Mouse (Mus musculus) stomach, adult 2 months (tissue): ENCODE data around the gene Tmem150a. TPM values are rescaled to one million over a fixed set of nuclear protein-coding genes. Genes with fewer than 3 reads are reported as not detected.

Source experiments
- polyA plus RNA-seq: library from polyadenylated mRNA; depleted of rRNA; stranded (reverse); fragments of >200 nt; gene quantifications from 2 replicates; pipeline ENCODE4 v1.2.3, GENCODE M21; 2012; rRNA removed

Tmem150a gene
- polyA plus RNA-seq: 19.6 and 25.2 TPM in 2 replicates

GRCm38 (mm10) chr6:72355066-72355911 lies at the start of gene Tmem150a:
TSS of gene Tmem150a (plus strand) at chr6:72355447.

GRCm38 (mm10) chr6:72345074-72345567 lies 10.1 kb upstream of the Tmem150a start, which contains the start of gene Usp39:
TSS of gene Usp39 (minus strand) at chr6:72345184.

GRCm38 (mm10) chr6:72347166-72347941 lies 7.9 kb upstream of the Tmem150a start, which contains the start of gene 0610030E20Rik:
TSS of gene 0610030E20Rik (plus strand) at chr6:72347317.

GRCm38 (mm10) chr6:72366844-72367443 lies 11.7 kb downstream of the Tmem150a start, which contains the start of gene Rnf181:
TSS of gene Rnf181 (minus strand) at chr6:72366956.

DNA sequence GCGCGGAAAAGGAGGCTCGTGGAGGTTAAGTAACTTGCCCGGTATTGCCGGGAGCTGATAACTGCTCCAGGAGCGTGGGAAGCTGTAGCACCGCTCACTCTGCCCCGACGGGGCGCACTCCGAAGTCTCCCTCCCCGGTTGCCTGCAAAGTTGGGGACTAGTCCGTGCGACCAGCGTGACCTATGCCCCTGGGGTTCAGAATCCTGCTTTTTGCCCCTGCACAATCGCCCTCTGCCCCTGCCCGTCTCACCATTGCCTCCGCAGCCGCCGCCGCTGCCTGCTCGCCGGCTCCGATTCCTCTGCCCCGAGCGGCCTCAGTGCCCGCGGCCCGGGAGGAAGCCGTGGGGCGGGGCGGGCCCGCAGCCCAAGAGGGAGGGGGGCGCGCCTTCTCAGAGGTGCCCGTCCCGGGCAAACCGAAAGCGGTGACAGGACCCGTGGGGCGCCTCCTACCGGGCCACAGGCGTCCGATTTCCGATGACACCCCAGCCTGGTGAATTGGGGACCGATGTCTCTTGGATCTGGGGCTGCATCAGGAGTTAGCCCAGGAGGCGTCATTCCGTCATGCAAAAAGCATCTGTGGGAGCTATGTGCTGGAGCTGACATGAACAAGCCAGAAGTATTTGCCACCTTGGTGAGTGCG lies 25.0 kb downstream of the Tmem150a start, which contains the start of gene Vamp5:
Gene Vamp5, minus strand, starts transcription at position 338 of the 640 bp plus-strand sequence.

DNA sequence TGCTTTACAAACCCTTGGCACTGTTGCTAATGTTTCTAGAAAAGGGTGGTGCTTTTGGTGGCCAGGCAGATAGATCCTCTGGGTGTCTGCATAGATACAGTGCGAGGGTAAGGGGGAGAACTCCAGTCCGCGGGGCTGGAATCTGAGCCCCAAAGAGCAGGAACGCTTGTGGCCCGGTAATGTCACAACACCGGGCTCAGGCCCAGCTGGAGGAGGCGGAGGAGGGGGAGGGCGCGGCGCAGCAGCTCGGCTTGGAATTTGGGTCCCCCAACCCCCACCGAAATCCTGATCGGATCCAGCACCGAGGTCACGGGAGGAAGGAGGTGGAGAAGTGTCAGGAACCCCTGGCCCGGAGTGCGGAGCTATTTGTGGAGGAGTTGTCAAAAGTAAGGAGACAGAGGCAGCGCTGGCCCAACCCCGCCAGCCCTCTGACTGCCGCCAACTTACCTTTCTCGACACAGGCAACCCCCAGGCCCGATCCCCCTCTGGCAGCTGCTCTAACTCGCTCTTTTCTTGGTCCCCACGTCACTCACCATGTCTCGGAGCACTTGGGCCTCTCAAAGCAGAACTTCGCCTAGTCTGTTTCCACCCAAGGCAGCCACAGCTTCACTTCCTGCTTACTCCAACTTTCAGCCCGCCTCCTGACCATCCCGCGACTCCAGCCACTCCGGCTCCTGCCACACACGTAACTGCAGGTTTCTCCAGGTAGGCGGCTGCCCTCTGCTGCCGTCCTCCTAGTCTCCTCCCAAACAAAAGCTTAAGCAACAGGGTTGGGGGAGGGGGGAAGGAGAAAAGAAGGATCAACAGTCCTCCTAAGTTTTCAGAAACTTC lies 34.9 kb downstream of the Tmem150a start, which contains the start of gene Vamp8:
Gene Vamp8, minus strand, starts transcription at position 763 of the 831 bp plus-strand sequence.

Other genes starting within 250 kb of the Tmem150a start
- gene Atoh8, start 119.9 kb upstream of the Tmem150a start, polyA plus RNA-seq: 5.5 and 9.4 TPM in 2 replicates
- gene Sftpb, start 50.8 kb upstream of the Tmem150a start, polyA plus RNA-seq: not detected in 2 replicates
- 3.4 and 3.9 TPM in 2 replicates for gene Usp39, start 10.3 kb upstream of the Tmem150a start, polyA plus RNA-seq
- gene 0610030E20Rik, start 8.1 kb upstream of the Tmem150a start, polyA plus RNA-seq: 4.7 and 6.8 TPM in 2 replicates
- gene Rnf181, start 11.5 kb downstream of the Tmem150a start, polyA plus RNA-seq: 55.8 and 57.9 TPM in 2 replicates
- 5.0 and 6.7 TPM in 2 replicates for gene Vamp5, start 25.0 kb downstream of the Tmem150a start, polyA plus RNA-seq
- 166 and 182 TPM in 2 replicates for gene Vamp8, start 35.3 kb downstream of the Tmem150a start, polyA plus RNA-seq
- 7.0 and 12.0 TPM in 2 replicates for gene Ggcx, start 58.9 kb downstream of the Tmem150a start, polyA plus RNA-seq
- 26.1 and 41.4 TPM in 2 replicates for gene Mat2a, start 84.1 kb downstream of the Tmem150a start, polyA plus RNA-seq
- gene Sh2d6, start 166.3 kb downstream of the Tmem150a start, polyA plus RNA-seq: 7.5 and 9.6 TPM in 2 replicates
- gene Capg, start 188.9 kb downstream of the Tmem150a start, polyA plus RNA-seq: 48.9 and 58.5 TPM in 2 replicates
- 10.4 and 13.6 TPM in 2 replicates for gene Elmod3, start 243.0 kb downstream of the Tmem150a start, polyA plus RNA-seq
- gene Retsat, start 243.0 kb downstream of the Tmem150a start, polyA plus RNA-seq: 40.4 and 45.0 TPM in 2 replicates